Mouse (Mus musculus): ENCODE measurements around the gene Acadl.

Acadl gene

GRCm38 (mm10) chr1:66839755-66840438 is 23.2 kb downstream of the Acadl start:
- DNase-seq (ENCODE audit: low read depth, low spot score) = no peak

DNA sequence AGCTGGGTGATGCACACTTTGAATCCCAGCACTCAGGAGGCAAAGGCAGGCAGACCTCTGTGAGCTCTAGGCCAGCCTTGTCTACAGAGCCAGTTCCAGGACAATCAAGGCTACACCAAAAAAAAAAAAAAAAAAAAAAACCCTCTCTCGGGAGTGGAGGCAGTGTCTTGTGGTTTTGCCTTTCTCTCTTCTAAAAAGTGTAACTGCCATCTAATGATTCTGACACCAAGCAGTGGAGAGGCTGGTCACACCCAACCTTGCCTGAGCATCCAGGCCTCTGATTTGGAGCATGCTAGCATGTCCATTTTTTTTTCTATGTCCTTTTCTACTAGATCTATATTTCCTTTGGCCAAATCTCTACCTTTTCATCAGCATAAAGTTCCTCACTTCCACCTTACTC is 23.9 kb downstream of the Acadl start:
- no peak for DNase-seq (ENCODE audit: low read depth, low spot score)

DNA sequence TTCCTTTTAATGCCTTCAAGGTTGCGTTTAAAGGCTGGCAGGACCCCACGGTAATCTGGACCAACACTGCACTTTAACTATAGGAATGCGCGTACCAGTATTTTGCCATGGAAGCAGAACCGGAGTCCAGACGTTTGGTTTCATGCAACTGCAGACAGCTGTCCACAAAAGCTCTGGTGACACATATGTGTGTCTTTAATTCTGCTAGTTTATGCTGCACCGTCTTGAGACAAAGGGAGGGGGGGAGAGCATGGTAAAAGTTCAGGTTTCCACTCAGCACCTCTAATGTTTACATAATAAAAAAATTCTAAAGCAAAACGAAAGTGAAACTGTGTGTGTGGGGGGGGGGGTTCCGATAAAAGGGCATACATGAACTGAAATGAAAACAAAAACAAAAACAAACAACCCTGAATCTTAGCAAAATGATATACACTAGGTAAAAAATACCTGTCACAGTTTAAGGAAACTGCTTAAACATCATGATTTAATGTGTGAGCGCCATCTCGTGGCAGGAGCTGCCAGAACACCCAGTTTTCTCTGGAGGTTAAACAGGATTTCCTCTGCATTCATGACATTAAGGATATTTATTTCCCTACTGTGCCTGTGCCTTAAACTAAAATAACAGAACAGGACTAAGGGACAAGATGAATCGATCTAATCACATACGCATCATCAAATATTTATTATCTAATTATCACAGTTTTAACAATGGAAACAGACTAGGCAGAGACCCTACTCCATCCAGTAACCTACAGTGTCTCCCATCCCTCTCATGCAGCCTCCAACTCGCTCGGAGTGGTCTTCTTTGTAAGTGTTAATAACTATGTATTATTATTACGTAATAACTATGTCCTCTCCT is 24.7 kb downstream of the Acadl start:
- peak; percentile 86 for DNase-seq (ENCODE audit: low read depth, low spot score)

- DNase-seq (ENCODE audit: low read depth, low spot score) = no peak
These were observed 25.9 kb downstream of the Acadl start for GRCm38 (mm10) chr1:66837207-66837606.

DNA sequence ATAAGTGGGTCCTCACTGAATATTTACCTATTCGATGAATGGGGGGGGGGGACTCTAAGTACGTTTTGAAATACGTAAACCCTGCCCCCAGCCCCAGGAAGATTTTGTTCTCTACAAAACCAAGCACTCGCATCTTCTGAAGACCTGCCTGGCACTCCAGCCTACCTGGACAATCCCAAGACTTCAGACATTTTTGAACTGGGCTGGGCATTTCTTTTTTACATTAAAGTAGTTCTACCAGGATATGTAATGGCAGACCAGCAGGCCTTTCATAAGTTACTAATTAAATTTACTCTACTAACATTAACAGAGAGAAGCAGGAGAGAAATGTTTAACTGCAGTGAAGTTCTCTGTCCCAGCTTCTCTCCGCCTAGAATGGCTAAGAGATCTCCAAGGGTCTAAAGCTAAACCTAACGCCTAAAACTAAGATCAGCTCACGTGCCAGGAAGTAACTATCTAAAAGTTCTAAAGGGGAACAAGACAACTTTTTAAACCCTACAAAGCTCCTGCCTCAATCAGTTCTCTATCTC is 30.4 kb downstream of the Acadl start:
- DNase-seq (ENCODE audit: low read depth, low spot score) = no peak

DNA sequence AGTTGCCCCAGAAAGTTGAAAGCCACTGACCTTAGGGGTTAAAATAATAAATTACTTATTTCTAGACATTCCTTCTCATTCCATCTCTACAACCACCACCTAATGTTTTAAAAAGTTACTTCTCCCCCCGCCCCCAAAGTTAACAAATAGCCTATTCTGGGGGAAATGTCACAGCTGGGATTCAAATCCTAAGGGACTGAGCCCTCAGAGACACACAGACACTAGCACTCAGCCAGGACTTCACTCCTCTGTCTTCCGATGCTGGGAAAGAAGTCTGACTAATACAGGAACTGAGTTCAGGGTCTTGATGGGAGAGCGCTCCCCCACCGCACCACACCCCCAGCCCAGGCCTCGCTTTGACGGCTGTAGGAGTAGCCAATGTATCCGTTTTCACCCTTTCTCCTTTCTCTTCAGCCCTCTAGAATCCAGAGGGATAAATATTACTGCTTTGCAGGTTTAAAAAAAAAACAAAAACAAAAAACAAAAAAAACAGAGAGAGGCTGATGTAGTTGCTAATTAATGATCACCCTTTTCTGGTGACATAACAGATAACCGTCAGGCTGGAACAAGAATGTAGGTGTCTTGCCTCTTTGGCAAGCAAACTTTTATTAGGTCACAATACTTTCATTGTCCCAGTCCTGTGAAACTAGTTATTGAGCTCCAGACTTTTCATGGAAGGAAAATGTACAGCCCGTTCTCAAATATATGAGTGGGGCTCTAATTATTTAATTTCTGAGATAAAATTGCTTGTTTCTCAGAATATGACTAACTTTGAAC is 31.1 kb downstream of the Acadl start:
- no peak for DNase-seq (ENCODE audit: low read depth, low spot score)

DNA sequence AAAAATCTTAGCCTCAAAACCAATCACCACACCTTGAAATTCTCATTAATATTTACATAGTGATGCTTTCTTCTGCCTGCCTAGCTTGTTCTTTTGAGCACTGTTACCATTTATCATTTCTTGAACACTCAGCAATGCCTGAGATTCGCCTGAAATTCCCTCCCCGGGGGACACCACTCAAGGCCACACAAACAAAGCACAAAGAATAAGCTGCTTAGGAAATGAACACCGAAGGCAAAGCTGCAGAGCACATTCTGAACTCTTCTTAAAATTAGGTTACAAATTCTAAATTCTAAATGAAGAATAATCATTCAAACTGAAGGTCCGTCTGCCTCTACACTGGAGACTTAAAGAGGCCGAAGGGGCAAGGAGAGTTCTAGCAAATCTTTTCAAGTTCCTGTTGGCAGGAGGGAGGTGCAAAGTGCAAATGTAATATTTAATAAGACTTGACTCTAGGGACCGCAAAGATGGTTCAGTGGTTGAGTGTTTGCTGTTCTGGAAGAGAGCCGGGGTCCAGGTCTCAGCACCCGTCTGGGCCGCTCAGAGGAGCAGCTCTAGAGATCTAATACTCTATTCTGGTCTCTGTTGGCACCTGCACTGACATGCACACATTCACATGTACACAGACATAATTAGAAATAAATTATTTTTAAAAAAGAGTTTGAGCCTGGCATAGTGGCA is 33.5 kb downstream of the Acadl start:
- no peak for DNase-seq (ENCODE audit: low read depth, low spot score)

GRCm38 (mm10) chr1:66821966-66822365 is 41.1 kb downstream of the Acadl start:
- DNase-seq (ENCODE audit: low read depth, low spot score) = no peak

DNA sequence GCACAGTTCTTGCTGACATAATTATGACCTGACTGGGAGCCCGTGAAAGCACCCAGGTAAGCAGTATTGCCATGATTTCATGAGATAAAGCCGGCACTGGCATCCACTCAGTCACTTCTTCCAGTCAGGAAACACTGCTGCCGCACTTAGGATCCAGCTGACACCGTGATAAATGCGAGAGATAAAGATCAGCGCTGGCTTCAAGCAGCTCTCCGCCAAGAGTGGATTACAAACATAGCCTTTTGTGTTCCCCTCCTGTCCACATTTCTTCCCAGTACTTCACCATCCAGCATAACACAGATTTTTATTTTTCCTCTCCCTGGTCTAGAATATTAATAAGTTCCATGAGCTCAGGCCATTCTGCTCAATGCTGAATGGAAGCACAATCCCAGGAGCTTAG is 42.8 kb downstream of the Acadl start:
- DNase-seq (ENCODE audit: low read depth, low spot score) = no peak

DNA sequence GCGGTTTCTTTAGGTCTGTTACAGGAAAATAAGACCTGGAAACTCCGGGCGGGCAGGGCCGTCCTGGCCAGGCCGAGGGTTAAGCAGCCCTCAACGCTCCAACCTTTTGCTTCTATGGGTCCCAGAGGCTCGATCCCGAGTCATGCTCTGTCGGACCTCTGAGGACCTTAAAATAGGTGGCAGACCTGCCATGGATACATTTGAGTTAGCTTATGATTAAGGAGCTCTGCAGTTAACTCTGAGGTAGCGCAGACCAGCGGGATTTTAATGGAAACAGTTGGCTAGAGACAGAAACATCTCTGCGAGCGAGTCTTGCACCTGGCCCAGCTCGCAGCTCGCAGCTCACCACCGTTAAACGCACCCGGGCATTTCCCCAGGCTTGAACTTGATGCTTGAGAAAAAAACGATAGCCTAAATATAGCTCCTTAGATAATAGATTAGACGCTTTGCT is 45.2 kb downstream of the Acadl start:
- DNase-seq (ENCODE audit: low read depth, low spot score) = peak; percentile 64

- DNase-seq (ENCODE audit: low read depth, low spot score) = peak; percentile 97
These were observed 45.6 kb downstream of the Acadl start, which contains the start of gene Kansl1l for GRCm38 (mm10) chr1:66817453-66817839. TSS of gene Kansl1l (minus strand) at chr1:66817562.

- DNase-seq (ENCODE audit: low read depth, low spot score) = peak; percentile 96
These were observed 46.1 kb downstream of the Acadl start for GRCm38 (mm10) chr1:66816837-66817452.

DNA sequence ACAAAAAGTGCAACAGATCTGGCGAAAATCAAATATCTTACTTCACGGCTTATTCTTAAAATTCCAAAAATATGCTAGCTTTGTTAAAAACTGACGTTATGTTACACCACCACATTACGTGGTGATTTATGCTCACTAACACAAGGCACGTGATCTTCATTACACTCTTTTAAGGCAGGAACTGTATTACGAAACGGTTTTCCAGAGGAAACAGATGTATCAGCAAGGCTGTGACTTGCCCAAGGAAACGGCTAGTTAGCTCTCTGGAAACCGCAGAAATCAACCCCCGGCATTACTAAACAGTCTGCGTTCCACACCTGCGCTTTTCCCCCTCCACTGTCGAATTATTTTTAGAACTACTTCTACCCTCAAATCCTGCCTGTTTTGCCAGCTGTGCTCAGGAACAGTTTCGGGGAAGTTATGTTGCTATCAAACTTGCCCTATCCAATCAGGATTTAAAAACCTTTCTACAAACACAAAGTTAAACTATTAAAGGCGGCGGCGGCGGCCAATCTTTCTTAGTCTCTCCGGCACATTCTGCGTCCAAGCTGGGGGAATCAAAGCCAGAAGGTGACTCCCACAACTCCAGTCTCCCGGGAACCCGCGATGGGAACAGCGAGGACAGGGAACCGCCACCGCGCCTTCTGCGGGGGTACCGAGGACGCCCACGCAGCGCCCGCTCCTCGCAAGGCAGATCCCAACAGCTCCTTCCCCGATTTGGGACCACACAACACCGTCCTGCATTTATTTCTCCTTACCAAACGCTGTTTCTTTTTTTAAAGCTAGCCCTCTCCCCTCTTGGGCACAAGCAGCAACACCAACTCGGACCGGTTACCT is 46.9 kb downstream of the Acadl start:
- peak; percentile 69 for DNase-seq (ENCODE audit: low read depth, low spot score)

DNA sequence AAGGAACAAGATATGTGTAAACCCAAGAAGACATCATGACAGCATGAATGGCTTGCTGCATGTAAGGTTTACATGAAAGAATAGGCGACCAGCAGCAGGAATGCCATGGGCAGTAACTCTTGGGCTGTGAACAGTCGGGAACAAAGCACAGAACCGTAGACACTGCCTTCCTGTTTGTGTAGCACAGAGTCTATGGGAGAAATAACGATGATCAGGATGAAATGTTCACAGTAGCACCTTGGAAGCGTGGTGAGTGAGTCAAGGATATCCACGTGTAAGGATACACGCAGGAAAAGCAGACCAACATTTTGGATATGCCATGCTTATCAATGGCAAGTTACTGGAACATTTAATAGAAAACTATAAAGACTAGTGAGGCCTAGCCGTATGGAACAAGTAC is 48.3 kb downstream of the Acadl start:
- DNase-seq (ENCODE audit: low read depth, low spot score) = peak; percentile 23

DNA sequence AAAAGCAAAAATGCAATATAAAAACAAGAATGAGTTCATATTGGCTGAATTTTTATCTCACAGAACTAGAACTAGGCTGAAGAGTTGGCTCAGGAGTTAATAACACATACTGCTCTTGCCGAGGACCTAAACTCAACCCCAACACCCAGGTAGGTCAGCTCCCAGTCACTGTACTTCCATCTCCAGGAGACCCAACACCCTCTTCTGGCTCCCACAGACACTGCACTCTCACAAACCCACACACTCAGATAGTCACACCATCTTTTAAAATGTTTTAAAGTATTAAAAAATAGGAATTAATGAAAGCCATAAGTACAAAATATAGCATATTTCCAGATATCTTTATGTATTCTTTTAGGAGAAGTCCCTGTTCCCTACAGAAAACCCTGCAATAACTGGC is 49.9 kb downstream of the Acadl start:
- peak; percentile 18 for DNase-seq (ENCODE audit: low read depth, low spot score)

GRCm38 (mm10) chr1:66806821-66807220 is 56.3 kb downstream of the Acadl start:
- DNase-seq (ENCODE audit: low read depth, low spot score) = no peak

DNA sequence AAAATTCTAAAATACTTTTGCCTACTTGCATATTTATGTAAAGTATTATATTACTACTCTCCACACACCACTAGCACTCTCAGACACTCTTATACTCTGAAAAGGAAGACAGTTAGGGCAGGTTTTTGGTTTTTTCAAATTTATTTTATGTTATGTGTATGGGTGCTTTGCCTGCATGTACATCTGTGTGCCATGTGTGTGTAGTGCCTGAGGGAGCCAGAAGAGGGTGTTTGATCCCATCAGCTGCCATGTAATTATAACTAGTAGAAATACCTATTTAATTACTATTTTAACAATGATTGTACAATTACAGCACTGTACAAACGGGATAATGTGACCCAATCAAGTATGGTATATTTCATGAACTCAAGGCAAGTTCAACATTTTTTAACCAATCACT is 57.7 kb downstream of the Acadl start:
- peak; percentile 45 for DNase-seq (ENCODE audit: low read depth, low spot score)

- no peak for DNase-seq (ENCODE audit: low read depth, low spot score)
These were observed 58.4 kb downstream of the Acadl start for GRCm38 (mm10) chr1:66804710-66805109.

DNA sequence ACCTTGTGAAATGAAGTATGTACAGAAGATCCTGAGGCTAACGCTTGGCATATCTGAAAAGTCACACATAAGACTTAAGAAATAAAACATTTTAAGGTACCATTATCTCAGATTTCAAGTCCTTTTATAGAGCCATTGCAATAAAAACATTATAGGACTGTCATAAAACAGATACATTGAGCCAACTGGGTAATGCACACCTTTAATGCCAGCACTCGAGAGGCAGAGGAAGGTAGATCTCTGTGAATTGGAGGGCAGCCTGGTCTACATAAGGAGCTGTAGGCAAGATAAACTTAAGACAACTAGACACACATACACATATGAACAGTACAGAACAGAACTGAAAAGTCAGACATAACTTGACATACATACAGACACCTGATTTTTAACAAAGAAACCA is 65.1 kb downstream of the Acadl start:
- DNase-seq (ENCODE audit: low read depth, low spot score) = no peak
